Mouse (Mus musculus) CD4-positive, CD25-positive, alpha-beta regulatory T cell, adult 9 weeks (primary cell): ENCODE measurements around the gene Olfr1205. TPM values are rescaled to one million over a fixed set of nuclear protein-coding genes. Genes with fewer than 3 reads are reported as not detected.

Experiments used
- polyA plus RNA-seq: library from polyadenylated mRNA; unstranded; fragments of 100-300 nt; shearing (Covaris generic); gene quantifications from one replicate; pipeline ENCODE4 v1.2.1, GENCODE M21; 2017

Olfr1205 gene
- polyA plus RNA-seq = 0.04 TPM

DNA sequence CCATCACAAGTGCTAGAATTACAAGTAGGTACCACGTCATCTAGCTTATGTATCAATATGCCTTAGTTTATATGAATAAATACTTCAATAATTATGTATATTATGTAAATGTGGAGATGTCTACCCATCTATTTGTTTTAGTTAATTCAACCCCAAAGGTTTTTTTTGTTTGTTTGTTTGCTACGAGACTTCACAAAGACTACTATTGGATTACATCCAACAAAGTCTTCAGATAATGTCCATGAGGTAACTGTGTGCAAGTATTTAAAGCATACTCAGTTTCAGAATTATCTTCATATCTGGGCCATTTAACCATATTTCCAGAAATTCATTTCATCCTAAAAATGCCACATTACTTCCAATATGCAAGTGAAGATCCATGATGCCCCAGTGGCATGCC, at the start of gene Olfr1205:
Gene Olfr1205 (plus strand): TSS at position 301 of the 400 bp plus-strand sequence.

DNA sequence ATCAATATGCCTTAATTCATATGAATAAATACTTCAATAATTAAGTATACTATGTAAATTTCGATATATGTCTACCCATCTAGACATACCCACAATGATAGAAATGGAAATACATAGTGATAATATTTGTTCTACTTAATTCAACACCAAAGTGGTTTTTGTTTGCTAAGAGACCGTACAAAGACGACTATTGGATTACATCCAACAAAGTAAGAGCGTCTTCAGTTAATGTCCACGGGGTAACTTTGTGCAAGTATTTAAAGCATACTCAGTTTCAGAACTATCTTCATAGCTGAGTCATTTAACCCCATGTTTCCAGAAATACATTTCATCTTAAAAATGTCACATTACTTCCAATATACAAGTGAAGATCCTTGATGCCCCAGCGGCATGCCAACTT, 36.8 kb upstream of the Olfr1205 start, which contains the start of gene Olfr1201:
Gene Olfr1201 (plus strand): TSS at position 301 of the 400 bp plus-strand sequence.

DNA sequence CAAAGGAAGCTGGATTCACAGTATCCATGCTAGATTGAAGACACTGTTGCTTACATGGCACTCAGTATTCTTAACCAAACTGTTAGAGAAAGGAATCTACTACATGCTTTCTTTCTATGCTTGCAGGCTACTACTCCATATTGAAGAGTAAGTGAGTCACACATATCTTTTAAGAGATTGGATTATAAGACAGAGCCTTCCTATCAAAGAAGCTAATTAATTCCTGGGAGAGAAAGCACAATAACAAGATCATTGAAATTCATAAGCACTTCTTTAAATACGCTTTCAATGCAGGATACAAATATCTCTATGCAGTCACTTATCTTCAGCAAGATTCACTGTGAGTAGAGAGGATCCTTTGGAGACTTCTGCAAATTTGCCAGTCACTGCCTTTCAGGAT, 15.3 kb upstream of the Olfr1205 start, which contains the start of gene Olfr1202:
Gene Olfr1202 (plus strand): TSS at position 301 of the 400 bp plus-strand sequence.

DNA sequence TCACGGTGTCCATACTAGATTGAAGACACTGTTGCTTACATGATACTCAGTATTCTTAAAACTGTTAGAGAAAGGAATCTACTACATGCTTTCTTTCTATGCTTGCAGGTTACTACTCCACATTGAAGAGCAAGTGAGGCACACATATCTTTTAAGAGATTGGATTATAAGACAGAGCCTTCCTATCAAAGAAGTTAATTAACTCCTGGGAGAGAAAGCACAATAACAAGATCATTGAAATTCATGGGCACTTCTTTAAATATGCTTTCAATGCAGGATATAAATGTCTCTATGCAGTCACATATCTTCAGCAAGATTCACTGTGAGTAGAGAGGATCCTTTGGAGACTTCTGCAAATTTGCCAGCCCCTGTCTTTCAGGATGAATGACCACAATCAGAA, 19.5 kb downstream of the Olfr1205 start, which contains the start of gene Olfr1204:
Gene Olfr1204 (plus strand): TSS at position 301 of the 400 bp plus-strand sequence.

GRCm38 (mm10) chr2:88862931-88863330, 33.4 kb downstream of the Olfr1205 start, which contains the start of gene Olfr1206:
Olfr1206 (plus strand) TSS chr2:88863231.

Other genes with a start within 250 kb of the Olfr1205 start
- gene Olfr1189, start 243.3 kb upstream of the Olfr1205 start, polyA plus RNA-seq = not detected
- not detected for gene Olfr1191-ps1, start 189.2 kb upstream of the Olfr1205 start, polyA plus RNA-seq
- gene Olfr1192-ps1, start 181.2 kb upstream of the Olfr1205 start, polyA plus RNA-seq = not detected
- not detected for gene Olfr1193, start 154.1 kb upstream of the Olfr1205 start, polyA plus RNA-seq
- gene Olfr1195, start 140.6 kb upstream of the Olfr1205 start, polyA plus RNA-seq = not detected
- gene Olfr1196, start 125.1 kb upstream of the Olfr1205 start, polyA plus RNA-seq = not detected
- gene Olfr1197, start 97.4 kb upstream of the Olfr1205 start, polyA plus RNA-seq = not detected
- not detected for gene Olfr1198, start 78.4 kb upstream of the Olfr1205 start, polyA plus RNA-seq
- not detected for gene Olfr1199, start 69.3 kb upstream of the Olfr1205 start, polyA plus RNA-seq
- gene Olfr1200, start 59.2 kb upstream of the Olfr1205 start, polyA plus RNA-seq = not detected
- not detected for gene Olfr1201, start 36.7 kb upstream of the Olfr1205 start, polyA plus RNA-seq
- gene Olfr1202, start 15.2 kb upstream of the Olfr1205 start, polyA plus RNA-seq = not detected
- gene Olfr1204, start 19.6 kb downstream of the Olfr1205 start, polyA plus RNA-seq = not detected
- gene Olfr1206, start 33.5 kb downstream of the Olfr1205 start, polyA plus RNA-seq = not detected
- not detected for gene Olfr1208, start 72.6 kb downstream of the Olfr1205 start, polyA plus RNA-seq
- not detected for gene Olfr1209, start 85.4 kb downstream of the Olfr1205 start, polyA plus RNA-seq
- gene Olfr1211, start 108.4 kb downstream of the Olfr1205 start, polyA plus RNA-seq = not detected
- gene Olfr1212, start 124.2 kb downstream of the Olfr1205 start, polyA plus RNA-seq = not detected
- gene Gm13762, start 150.5 kb downstream of the Olfr1205 start, polyA plus RNA-seq = not detected
- gene Olfr1214, start 162.9 kb downstream of the Olfr1205 start, polyA plus RNA-seq = not detected
- gene Olfr1215, start 177.2 kb downstream of the Olfr1205 start, polyA plus RNA-seq = not detected
- gene Olfr1216, start 188.6 kb downstream of the Olfr1205 start, polyA plus RNA-seq = not detected
- 0.06 TPM for gene Olfr1217, start 202.3 kb downstream of the Olfr1205 start, polyA plus RNA-seq
- gene Olfr1218, start 231.4 kb downstream of the Olfr1205 start, polyA plus RNA-seq = not detected